Mouse (Mus musculus) embryonic facial prominence, embryonic 14.5 days (tissue): ENCODE data around the gene 2610301B20Rik. TPM values are rescaled to one million over a fixed set of nuclear protein-coding genes. Genes with fewer than 3 reads are reported as not detected.

ENCODE experiments used
- ATAC-seq: fragments of 200-750 bp; cut with Nextera tagmentation; 2 replicates; pipeline ENCODE4 v1.8.0; 2017; ENCODE audit warnings: low read depth, moderate number of reproducible peaks, moderate TSS enrichment
- DNase-seq: peaks from one replicate; pipeline ENCODE4 v3.0.0-alpha.2; 2015; ENCODE audit warnings: low spot score
- H3K27ac ChIP-seq: fragments of 300-500 bp; sonication (generic); replicated peaks from 2 replicates; pipeline ENCODE4 v1.5.1; 2014; ENCODE audit warnings: low read depth, mild to moderate bottlenecking, low read length, moderate library complexity
- H3K27me3 ChIP-seq: fragments of 300-500 bp; sonication (generic); replicated peaks from 2 replicates; pipeline ENCODE4 v1.6.1; 2014; ENCODE audit warnings: low read length; ENCODE audit not compliant: control insufficient read depth, insufficient read depth
- H3K36me3 ChIP-seq: fragments of 300-500 bp; sonication (generic); 2 replicates; pipeline ENCODE4 v1.6.1; 2014; ENCODE audit warnings: low read length, mixed read lengths; ENCODE audit not compliant: control insufficient read depth, insufficient read depth
- H3K4me1 ChIP-seq: fragments of 300-500 bp; sonication (generic); 2 replicates; pipeline ENCODE4 v1.6.1; 2014; ENCODE audit warnings: antibody characterized with exemption, low read length; ENCODE audit not compliant: control insufficient read depth, insufficient read depth
- H3K4me2 ChIP-seq: fragments of 300-500 bp; sonication (generic); 2 replicates; pipeline ENCODE4 v1.6.1; 2014; ENCODE audit warnings: low read depth, mild to moderate bottlenecking, low read length, moderate library complexity, mixed read lengths
- H3K4me3 ChIP-seq: fragments of 300-500 bp; sonication (generic); 2 replicates; pipeline ENCODE4 v1.5.1; 2014; ENCODE audit warnings: low read depth, mild to moderate bottlenecking, low read length
- H3K9ac ChIP-seq: fragments of 300-500 bp; sonication (generic); 2 replicates; pipeline ENCODE4 v1.6.1; 2014; ENCODE audit warnings: low read depth, mild to moderate bottlenecking, low read length, moderate library complexity, mixed read lengths
- H3K9me3 ChIP-seq: fragments of 300-500 bp; sonication (generic); 2 replicates; pipeline ENCODE4 v1.6.1; 2016; ENCODE audit warnings: low read length; ENCODE audit not compliant: control insufficient read depth
- WGBS: fragments of 180-500 bp; shearing (Covaris S2); extraction: QIAGEN DNeasy Blood & Tissue Kit; methylation state at CpG from one replicate; pipeline ENCODE4 v1.1.7; 2014; 5-methylcytosine and 5-hydroxymethylcytosine counted together
- polyA plus RNA-seq: library from polyadenylated mRNA; unstranded; fragments of >200 nt; fragmentation: Nextera tagmentation; extraction: Ambion mirVana; gene quantifications from 2 replicates; pipeline ENCODE4 v1.2.1, GENCODE M21; 2014

Gene 2610301B20Rik
- polyA plus RNA-seq, 1 experiment from 2014 or later: 36.2 TPM

GRCm38 (mm10) chr4:10924140-10924539, 49.8 kb downstream of the 2610301B20Rik start:
- WGBS: 83% methylated on average over 2 of the region's 2 CpGs
- ATAC-seq (no peak), DNase-seq (no peak)
- Histone ChIP-seq H3K27ac (no peak overlapping the region), H3K9me3 (no peaks in the 10 kb centered on the region), H3K4me1 (no peaks in the 10 kb centered on the region), H3K27me3 (no peaks in the 10 kb centered on the region), H3K36me3 (no peaks in the 10 kb centered on the region), H3K9ac (no peak overlapping the region), H3K4me3 (no peak overlapping the region), H3K4me2 (no peak overlapping the region)

GRCm38 (mm10) chr4:10924541-10924940, 50.2 kb downstream of the 2610301B20Rik start:
- Histone ChIP-seq H3K4me1 (no peaks in the 10 kb centered on the region), H3K9me3 (no peaks in the 10 kb centered on the region), H3K36me3 (no peaks in the 10 kb centered on the region), H3K9ac (no peak overlapping the region), H3K4me3 (no peak overlapping the region), H3K4me2 (no peak overlapping the region), H3K27ac (no peak overlapping the region), H3K27me3 (no peaks in the 10 kb centered on the region)
- no peak for ATAC-seq
- 80% methylated on average over 5 of the region's 5 CpGs for WGBS
- no peak for DNase-seq

GRCm38 (mm10) chr4:10926416-10926815, 52.1 kb downstream of the 2610301B20Rik start:
- H3K4me2 ChIP-seq: no peak overlapping the region
- 89% methylated on average over 4 of the region's 4 CpGs for WGBS
- H3K4me3 ChIP-seq: no peak overlapping the region
- no peaks in the 10 kb centered on the region for H3K4me1 ChIP-seq
- no peaks in the 10 kb centered on the region for H3K36me3 ChIP-seq
- no peaks in the 10 kb centered on the region for H3K27me3 ChIP-seq
- H3K9ac ChIP-seq: no peak overlapping the region
- no peak overlapping the region for H3K27ac ChIP-seq
- DNase-seq (no peak), ATAC-seq (no peak)
- H3K9me3 ChIP-seq: no peaks in the 10 kb centered on the region

GRCm38 (mm10) chr4:10928158-10928557, 53.9 kb downstream of the 2610301B20Rik start:
- Histone ChIP-seq H3K4me2 (no peak overlapping the region), H3K36me3 (no peaks in the 10 kb centered on the region), H3K4me3 (no peak overlapping the region), H3K27ac (no peak overlapping the region), H3K9ac (no peak overlapping the region), H3K4me1 (no peaks in the 10 kb centered on the region), H3K27me3 (no peaks in the 10 kb centered on the region), H3K9me3 (no peaks in the 10 kb centered on the region)
- 92% methylated on average over 6 of the region's 6 CpGs for WGBS
- DNase-seq (no peak), ATAC-seq (no peak)

- DNase-seq (no peak), ATAC-seq (no peak)
- H3K9ac ChIP-seq: no peak overlapping the region
- H3K27ac ChIP-seq: no peak overlapping the region
- H3K4me3 ChIP-seq: no peak overlapping the region
- no peak overlapping the region for H3K4me2 ChIP-seq
- H3K9me3 ChIP-seq: no peaks in the 10 kb centered on the region
- no peaks in the 10 kb centered on the region for H3K36me3 ChIP-seq
- H3K4me1 ChIP-seq: no peaks in the 10 kb centered on the region
- no peaks in the 10 kb centered on the region for H3K27me3 ChIP-seq
- WGBS: 71% methylated on average over 3 of the region's 3 CpGs
Measured at GRCm38 (mm10) chr4:10929726-10930125, 55.4 kb downstream of the 2610301B20Rik start.

- no peak for DNase-seq
- WGBS: 74% methylated on average over 9 of the region's 9 CpGs
Measured at GRCm38 (mm10) chr4:10931040-10931439, 56.7 kb downstream of the 2610301B20Rik start.

GRCm38 (mm10) chr4:10932091-10932745, 57.9 kb downstream of the 2610301B20Rik start:
- 30% methylated on average over 4 of the region's 4 CpGs for WGBS
- H3K27ac ChIP-seq: no peak overlapping the region
- H3K9me3 ChIP-seq: no peaks in the 10 kb centered on the region
- no peaks in the 10 kb centered on the region for H3K27me3 ChIP-seq
- H3K4me3 ChIP-seq: no peak overlapping the region
- DNase-seq (no peak), ATAC-seq (no peak)
- no peaks in the 10 kb centered on the region for H3K4me1 ChIP-seq
- no peak overlapping the region for H3K4me2 ChIP-seq
- no peaks in the 10 kb centered on the region for H3K36me3 ChIP-seq
- no peak overlapping the region for H3K9ac ChIP-seq

More at GRCm38 (mm10) chr4:10931040-10931439, 56.7 kb downstream of the 2610301B20Rik start:
- H3K4me2 ChIP-seq: no peak overlapping the region
- H3K4me3 ChIP-seq: no peak overlapping the region
- H3K9me3 ChIP-seq: no peaks in the 10 kb centered on the region
- no peaks in the 10 kb centered on the region for H3K4me1 ChIP-seq
- H3K36me3 ChIP-seq: no peaks in the 10 kb centered on the region
- ATAC-seq: no peak
- H3K27ac ChIP-seq: no peak overlapping the region
- H3K9ac ChIP-seq: no peak overlapping the region
- no peaks in the 10 kb centered on the region for H3K27me3 ChIP-seq

- WGBS: 73% methylated on average over 5 of the region's 5 CpGs
- Histone ChIP-seq H3K27me3 (no peaks in the 10 kb centered on the region), H3K27ac (no peak overlapping the region), H3K4me1 (no peaks in the 10 kb centered on the region), H3K9ac (no peak overlapping the region), H3K36me3 (no peaks in the 10 kb centered on the region), H3K4me2 (no peak overlapping the region), H3K9me3 (no peaks in the 10 kb centered on the region), H3K4me3 (no peak overlapping the region)
- ATAC-seq: no peak
- no peak for DNase-seq
Measured at GRCm38 (mm10) chr4:10932782-10933181, 58.5 kb downstream of the 2610301B20Rik start.

- DNase-seq (no peak), ATAC-seq (no peak)
- H3K4me3 ChIP-seq: no peak overlapping the region
- H3K4me2 ChIP-seq: no peak overlapping the region
- no peaks in the 10 kb centered on the region for H3K4me1 ChIP-seq
- H3K27me3 ChIP-seq: no peaks in the 10 kb centered on the region
- 85% methylated on average over 4 of the region's 4 CpGs for WGBS
- no peak overlapping the region for H3K27ac ChIP-seq
- no peaks in the 10 kb centered on the region for H3K9me3 ChIP-seq
- no peak overlapping the region for H3K9ac ChIP-seq
- no peaks in the 10 kb centered on the region for H3K36me3 ChIP-seq
Measured at GRCm38 (mm10) chr4:10936766-10937165, 62.5 kb downstream of the 2610301B20Rik start.
